Mouse (Mus musculus) C2C12 (cell line): Measurements from ENCODE around the gene Cenpc1.

ENCODE experiments used
- CEBPB ChIP-seq: IDR thresholded peaks from one replicate; pipeline ENCODE4 v1.6.1; 2011; ENCODE audit warnings: low read depth, mild to moderate bottlenecking, control low read depth, moderate library complexity
- CTCF ChIP-seq: IDR thresholded peaks from one replicate; pipeline ENCODE4 v1.5.1; 2011; ENCODE audit not compliant: control insufficient read depth, insufficient read depth, insufficient read length
- MAX ChIP-seq: IDR thresholded peaks from one replicate; pipeline ENCODE4 v1.6.1; 2011; ENCODE audit warnings: mild to moderate bottlenecking, control low read depth
- MYOD1 ChIP-seq: IDR thresholded peaks from one replicate; pipeline ENCODE4 v1.6.1; 2011; ENCODE audit warnings: low read depth; ENCODE audit not compliant: control insufficient read depth, insufficient read length
- MYOG ChIP-seq: IDR thresholded peaks from one replicate; pipeline ENCODE4 v1.6.1; 2011; ENCODE audit not compliant: control insufficient read depth, insufficient read length; ENCODE audit errors: extremely low read depth

DNA sequence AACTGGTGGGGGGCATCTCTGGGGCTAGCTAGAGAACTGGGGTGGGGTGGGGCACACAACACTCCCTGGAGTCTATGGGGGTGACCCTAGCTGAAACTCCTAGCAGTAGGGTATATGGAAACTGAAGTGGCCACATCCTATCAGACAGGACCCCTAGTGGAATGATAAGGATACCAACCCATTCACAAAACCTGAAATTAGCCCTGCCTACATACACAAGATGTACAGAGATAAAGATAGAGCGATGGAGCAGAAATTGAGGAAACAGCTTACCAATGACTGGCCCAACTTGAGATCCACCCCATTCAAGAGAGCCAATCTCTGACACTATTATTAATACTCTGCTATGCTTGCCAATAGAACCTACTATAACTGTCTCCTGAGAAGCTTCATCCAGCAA, 1.9 kb downstream of the Cenpc1 start:
- TF ChIP-seq MAX = no peak
- no peak for TF ChIP-seq CTCF
- no peak for TF ChIP-seq CEBPB
- TF ChIP-seq MYOG = no peak
- TF ChIP-seq MYOD1 = no peak
